Mouse (Mus musculus): ENCODE measurements around the gene Mss51. TPM values are rescaled to one million over a fixed set of nuclear protein-coding genes. Genes with fewer than 3 reads are reported as not detected.

Mss51 gene
- total and polyA plus RNA-seq, 3 experiments = 0.47 to 1.5 (median 0.59) TPM

DNA sequence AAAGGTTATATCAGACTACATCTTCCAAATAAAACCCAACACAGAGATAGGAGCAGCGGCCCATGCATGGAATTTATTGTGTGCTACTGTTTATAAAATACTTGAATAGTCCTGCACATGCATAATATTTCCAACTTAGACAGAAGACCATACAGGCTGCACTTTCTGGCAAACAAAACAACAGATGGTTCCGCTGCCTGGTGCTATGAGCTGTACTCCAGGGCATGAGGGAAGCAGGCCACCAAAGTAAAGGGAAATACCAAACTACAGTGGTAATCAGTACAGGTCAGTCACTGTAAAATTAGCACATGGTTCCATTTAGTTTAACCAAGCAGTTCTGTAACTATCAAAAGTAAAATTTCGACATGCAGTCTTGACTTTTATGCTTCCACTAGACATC, 3.3 kb upstream of the Mss51 start:
- no peak overlapping the region for H3K9ac ChIP-seq (ENCODE audit: insufficient read depth, low read depth)
- no peak overlapping the region for H3K27ac ChIP-seq (ENCODE audit: insufficient read depth, low read depth)
- dilution Hi-C loops (cut with MboI; ENCODE audit: extremely low pct_ligation_motif_present, extremely low pct_unique_long_range_greater_than_20kb, low sequenced_read_pairs) = no loop called here
- in situ Hi-C loops (cut with MboI; ENCODE audit: low pct_ligation_motif_present, low pct_unique_long_range_greater_than_20kb, low sequenced_read_pairs) = no loop called here
- no peak for DNase-seq (ENCODE audit: extremely low read depth)
- H3K9me3 ChIP-seq (replicated peaks; ENCODE audit: low read length) = no peaks in the 10 kb centered on the region
- H3K4me1 ChIP-seq (ENCODE audit: control insufficient read depth in 1 of 2, insufficient read depth in 2 of 2) = peaks cover 0 to 7% of the 10 kb centered on the region in 2 experiments; a peak in 2 of 4 replicates
- TF ChIP-seq PAX5 (IDR thresholded peaks at IDR 0.05; ENCODE audit: low read length) (no peak), MAZ (IDR thresholded peaks at IDR 0.05; ENCODE audit: low read depth, low read length) (no peak), ETS1 (conservative IDR thresholded peaks at IDR 0.05; ENCODE audit: low read depth, low read length) (no peak), KAT2A (IDR thresholded peaks at IDR 0.05; ENCODE audit: insufficient replicate concordance, low read length) (no peak), ELF1 (IDR thresholded peaks at IDR 0.05; ENCODE audit: low read depth, low read length) (no peak), SMC3 (IDR thresholded peaks at IDR 0.05; ENCODE audit: low read depth, low read length) (no peak), HCFC1 (IDR thresholded peaks at IDR 0.05; ENCODE audit: low read depth, low read length) (no peak), MYC (IDR thresholded peaks at IDR 0.05; ENCODE audit: low read depth, low read length) (no peak), CTCF (conservative IDR thresholded peaks at IDR 0.05 in 1 of 2, IDR thresholded peaks at IDR 0.05 in 1 of 2; ENCODE audit: low read depth in 2 of 2, low read length in 2 of 2) (no peak), RAD21 (IDR thresholded peaks at IDR 0.05; ENCODE audit: low read depth, low read length) (no peak), IRF4 (IDR thresholded peaks at IDR 0.05; ENCODE audit: low read depth, low read length) (no peak), RCOR1 (conservative IDR thresholded peaks at IDR 0.05; ENCODE audit: low read depth, low read length) (no peak), SIN3A (IDR thresholded peaks at IDR 0.05; ENCODE audit: low read length) (no peak), MEF2A (IDR thresholded peaks at IDR 0.05; ENCODE audit: borderline replicate concordance, low read depth, low read length) (no peak)
- H3K36me3 ChIP-seq (replicated peaks in 1 of 2; ENCODE audit: control insufficient read depth in 1 of 2, insufficient read depth in 1 of 2, low read length in 1 of 2) = peaks cover 24 to 44% of the 10 kb centered on the region in 2 experiments
- H3K4me2 ChIP-seq (ENCODE audit: insufficient read depth, low read depth, poor library complexity, severe bottlenecking) = no peak overlapping the region
- no peaks in the 10 kb centered on the region for H3K79me2 ChIP-seq (replicated peaks; ENCODE audit: control insufficient read depth, extremely low read depth, insufficient read depth, poor library complexity, severe bottlenecking)
- H3K4me3 ChIP-seq (replicated peaks in 1 of 3; ENCODE audit: low read depth in 2 of 3, low read length in 2 of 3, poor library complexity in 1 of 3) = no peak overlapping the region
- no peaks in the 10 kb centered on the region for H3K27me3 ChIP-seq (replicated peaks)

DNA sequence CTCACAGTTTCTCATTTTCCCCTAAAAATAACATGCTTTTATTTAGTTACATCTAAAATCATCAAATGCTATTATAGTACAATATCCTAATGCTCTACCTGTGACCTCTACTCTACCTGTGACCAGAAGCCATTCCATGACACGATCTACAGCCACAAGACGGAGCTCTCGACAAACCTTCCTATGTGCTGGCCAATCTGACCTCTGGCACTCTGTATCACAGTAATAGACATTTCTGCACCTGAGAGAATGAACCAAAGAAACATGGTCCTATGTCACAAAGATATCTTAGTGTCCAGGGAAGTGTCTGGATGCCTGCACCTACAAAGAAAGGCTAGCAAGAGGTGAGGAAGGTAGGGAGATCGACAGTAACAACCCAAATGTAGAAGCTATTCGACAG, 10.7 kb downstream of the Mss51 start:
- no peaks in the 10 kb centered on the region for H3K79me2 ChIP-seq (replicated peaks; ENCODE audit: control insufficient read depth, extremely low read depth, insufficient read depth, poor library complexity, severe bottlenecking)
- DNase-seq (ENCODE audit: extremely low read depth) = no peak
- dilution Hi-C loops (cut with MboI; ENCODE audit: extremely low pct_ligation_motif_present, extremely low pct_unique_long_range_greater_than_20kb, low sequenced_read_pairs) (no loop called here), in situ Hi-C loops (cut with MboI; ENCODE audit: low pct_ligation_motif_present, low pct_unique_long_range_greater_than_20kb, low sequenced_read_pairs) (no loop called here)
- H3K9me3 ChIP-seq (replicated peaks; ENCODE audit: low read length) = no peaks in the 10 kb centered on the region
- H3K4me3 ChIP-seq (replicated peaks in 1 of 3; ENCODE audit: low read depth in 2 of 3, low read length in 2 of 3, poor library complexity in 1 of 3) = no peak overlapping the region
- H3K4me1 ChIP-seq (ENCODE audit: control insufficient read depth in 1 of 2, insufficient read depth in 2 of 2) = peaks cover 0 to 6% of the 10 kb centered on the region in 2 experiments; a peak in 1 of 4 replicates
- TF ChIP-seq MAZ (IDR thresholded peaks at IDR 0.05; ENCODE audit: low read depth, low read length) (no peak), HCFC1 (IDR thresholded peaks at IDR 0.05; ENCODE audit: low read depth, low read length) (no peak), NRF1 (IDR thresholded peaks at IDR 0.05; ENCODE audit: low read depth, low read length) (no peak), ZKSCAN1 (IDR thresholded peaks at IDR 0.05; ENCODE audit: borderline replicate concordance, low read depth, low read length) (no peak), MAFK (IDR thresholded peaks at IDR 0.05; ENCODE audit: insufficient replicate concordance, low read length) (no peak), SIN3A (IDR thresholded peaks at IDR 0.05; ENCODE audit: low read length) (no peak), MAX (IDR thresholded peaks at IDR 0.05; ENCODE audit: low read length) (no peak), ZC3H11A (IDR thresholded peaks at IDR 0.05; ENCODE audit: low read depth, low read length) (no peak), JUN (IDR thresholded peaks at IDR 0.05; ENCODE audit: insufficient read depth, low read depth, low read length) (no peak), NELFE (IDR thresholded peaks at IDR 0.05; ENCODE audit: low read depth, low read length) (no peak), MEF2A (IDR thresholded peaks at IDR 0.05; ENCODE audit: borderline replicate concordance, low read depth, low read length) (no peak), ELF1 (IDR thresholded peaks at IDR 0.05; ENCODE audit: low read depth, low read length) (no peak), CHD2 (IDR thresholded peaks at IDR 0.05; ENCODE audit: low read length) (no peak), TCF12 (IDR thresholded peaks at IDR 0.05; ENCODE audit: low read depth, low read length) (no peak), MXI1 (IDR thresholded peaks at IDR 0.05; ENCODE audit: low read depth, low read length) (no peak), MYC (IDR thresholded peaks at IDR 0.05; ENCODE audit: low read depth, low read length) (no peak), E2F4 (IDR thresholded peaks at IDR 0.05; ENCODE audit: insufficient replicate concordance, low read depth, low read length) (no peak), GABPA (IDR thresholded peaks at IDR 0.05; ENCODE audit: insufficient replicate concordance, low read depth, low read length) (no peak)
- H3K27ac ChIP-seq (ENCODE audit: insufficient read depth, low read depth) = no peak overlapping the region
- no peak overlapping the region for H3K4me2 ChIP-seq (ENCODE audit: insufficient read depth, low read depth, poor library complexity, severe bottlenecking)
- H3K36me3 ChIP-seq (replicated peaks in 1 of 2; ENCODE audit: control insufficient read depth in 1 of 2, insufficient read depth in 1 of 2, low read length in 1 of 2) = peaks cover 15 to 44% of the 10 kb centered on the region in 2 experiments
- no peaks in the 10 kb centered on the region for H3K27me3 ChIP-seq (replicated peaks)
- H3K9ac ChIP-seq (ENCODE audit: insufficient read depth, low read depth) = no peak overlapping the region
